Mouse (Mus musculus) MEL (cell line): ENCODE measurements around the gene Zfyve21.

Experiments
- CHD2 ChIP-seq: IDR thresholded peaks from 2 replicates; pipeline ENCODE4 v1.6.1; 2011; ENCODE audit warnings: low read length, improper control_type of control experiment
- E2F4 ChIP-seq: IDR thresholded peaks from 2 replicates; pipeline ENCODE4 v1.6.1; 2011; ENCODE audit warnings: low read depth, low read length, improper control_type of control experiment, borderline replicate concordance
- ETS1 ChIP-seq: IDR thresholded peaks from 2 replicates; pipeline ENCODE4 v1.6.1; 2012; ENCODE audit warnings: low read depth, mild to moderate bottlenecking, inconsistent platforms, low read length, improper control_type of control experiment, moderate library complexity
- GATA1 ChIP-seq: IDR thresholded peaks from 2 replicates; pipeline ENCODE4 v1.6.1; 2011; ENCODE audit warnings: low read depth, low read length, improper control_type of control experiment
- KAT2A ChIP-seq: conservative IDR thresholded peaks from 2 replicates; pipeline ENCODE4 v1.6.1; 2012; ENCODE audit warnings: low read depth, low read length, improper control_type of control experiment, inconsistent platforms
- MEF2A ChIP-seq: IDR thresholded peaks from 2 replicates; pipeline ENCODE4 v1.6.1; 2014; ENCODE audit warnings: low read depth, mild to moderate bottlenecking, inconsistent platforms, low read length, improper control_type of control experiment; ENCODE audit not compliant: poor library complexity, insufficient replicate concordance, severe bottlenecking; ENCODE audit errors: extremely low read depth
- POLR2A ChIP-seq, 2 experiments: IDR thresholded peaks; 2 replicates each; pipeline ENCODE4 v1.6.1; 2011 to 2012; ENCODE audit warnings: low read length in 2 of 2, mild to moderate bottlenecking in 2 of 2, control low read depth in 1 of 2, improper control_type of control experiment in 1 of 2, low read depth in 1 of 2, moderate library complexity in 1 of 2; ENCODE audit not compliant: control insufficient read depth in 1 of 2, insufficient read depth in 1 of 2, poor library complexity in 1 of 2
- SIN3A ChIP-seq: IDR thresholded peaks from 2 replicates; pipeline ENCODE4 v1.6.1; 2012; ENCODE audit warnings: low read length, improper control_type of control experiment, inconsistent platforms
- SMC3 ChIP-seq: IDR thresholded peaks from 2 replicates; pipeline ENCODE4 v1.6.1; 2011; ENCODE audit warnings: low read depth, low read length, improper control_type of control experiment
- UBTF ChIP-seq: IDR thresholded peaks from 2 replicates; pipeline ENCODE4 v1.6.1; 2012; ENCODE audit warnings: low read depth, mild to moderate bottlenecking, inconsistent platforms, low read length, improper control_type of control experiment, moderate library complexity, borderline replicate concordance; ENCODE audit not compliant: insufficient read depth
- USF1 ChIP-seq: IDR thresholded peaks from 2 replicates; pipeline ENCODE4 v1.6.1; 2014; ENCODE audit warnings: low read depth, mild to moderate bottlenecking, inconsistent platforms, low read length, improper control_type of control experiment, moderate library complexity

DNA sequence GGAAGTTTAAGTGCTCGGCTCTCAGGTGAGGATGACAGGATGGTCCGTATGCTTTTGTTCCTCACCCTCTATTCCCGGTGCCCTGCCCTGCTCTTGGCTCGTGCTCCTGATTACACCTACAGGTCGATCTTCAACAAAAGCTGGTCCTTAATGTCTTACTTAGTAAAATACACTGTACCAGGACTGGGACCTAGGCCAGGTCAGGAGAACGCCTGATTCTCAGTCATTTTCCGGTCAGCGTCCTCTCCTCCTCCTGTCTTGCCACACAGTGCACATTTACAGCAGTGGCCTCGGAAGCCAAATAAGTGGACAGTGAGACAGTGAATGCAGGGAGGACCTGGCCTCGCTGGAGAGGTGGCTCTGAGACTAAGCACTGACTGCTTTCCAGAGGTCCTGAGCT, 43.3 kb upstream of the Zfyve21 start:
- TF ChIP-seq SIN3A (no peak), MEF2A (no peak), POLR2A (IDR thresholded peaks at IDR 0.05; ENCODE audit: control insufficient read depth in 1 of 2, insufficient read depth in 1 of 2, low read depth in 1 of 2, low read length in 2 of 2, poor library complexity in 1 of 2) (no peak), E2F4 (no peak), GATA1 (no peak), UBTF (no peak), CHD2 (no peak), SMC3 (no peak), KAT2A (no peak), USF1 (no peak), ETS1 (no peak)
